Mouse (Mus musculus): ENCODE data around the gene 5430419D17Rik. TPM values are rescaled to one million over a fixed set of nuclear protein-coding genes. Genes with fewer than 3 reads are reported as not detected.

The 5430419D17Rik gene
- polyA plus RNA-seq, 1 experiment from 2014 or later: not detected

DNA sequence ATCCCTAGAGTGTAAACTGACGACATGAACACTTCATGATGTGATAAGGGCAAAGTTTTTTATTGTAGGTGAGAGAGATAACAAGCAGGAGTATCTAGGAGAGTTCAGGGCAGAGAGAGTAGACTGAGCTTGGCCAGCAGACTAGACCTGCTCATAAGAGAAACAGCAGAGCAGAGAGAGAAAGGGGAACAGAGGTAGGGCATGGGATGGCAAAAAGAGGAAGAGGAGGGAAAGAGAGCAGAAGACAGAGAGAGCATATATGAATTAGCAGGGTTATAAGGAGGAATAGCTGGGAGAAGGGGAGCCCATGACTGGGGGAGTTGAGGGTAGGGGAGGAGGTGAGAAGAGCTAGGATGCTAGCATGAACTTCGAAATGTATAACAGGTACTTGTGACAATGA lies 157.5 kb downstream of the 5430419D17Rik start:
- DNase-seq (ENCODE audit: low spot score, missing footprints) (peak; percentile 23), ATAC-seq (ENCODE audit: low FRiP score) (no peak)
- Histone ChIP-seq H3K4me2 (no peak overlapping the region), H3K9me3 (ENCODE audit: control insufficient read depth, low read length) (no peaks in the 10 kb centered on the region), H3K36me3 (ENCODE audit: control insufficient read depth, insufficient read depth, low read length) (no peaks in the 10 kb centered on the region), H3K9ac (ENCODE audit: low read length) (no peak overlapping the region), H3K27me3 (ENCODE audit: control insufficient read depth, insufficient read depth, low read length) (no peaks in the 10 kb centered on the region), H3K4me3 (ENCODE audit: low read depth, low read length) (no peak overlapping the region), H3K27ac (ENCODE audit: low read depth, low read length) (no peak overlapping the region), H3K4me1 (ENCODE audit: control insufficient read depth, insufficient read depth, low read length) (no peaks in the 10 kb centered on the region)
- WGBS: 78% methylated on average over 2 of the region's 2 CpGs

DNA sequence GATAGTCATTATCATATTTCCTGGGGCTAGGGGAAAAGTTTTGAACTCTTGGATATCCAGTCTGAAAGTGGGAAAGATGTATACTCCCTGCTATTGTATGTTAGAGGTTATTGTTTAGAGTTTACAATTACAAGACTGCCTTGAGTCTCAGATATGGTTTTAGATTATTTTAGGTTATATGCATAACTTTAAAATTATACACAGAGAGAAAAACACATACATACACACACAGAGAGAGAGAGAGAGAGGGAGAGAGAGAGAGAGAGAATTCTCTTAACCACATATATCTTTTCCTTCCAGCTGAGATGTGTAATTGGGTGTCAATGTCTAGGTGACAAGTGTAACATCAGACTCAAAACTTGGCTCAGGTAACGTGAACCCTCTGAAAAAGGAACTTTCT lies 159.4 kb downstream of the 5430419D17Rik start, which contains the start of gene Fam24a:
Fam24a (plus strand) TSS at position 301 of the 400 bp plus-strand sequence.
- H3K27ac ChIP-seq (ENCODE audit: low read depth, low read length): no peak within 1 kb of the TSS
- H3K9ac ChIP-seq (ENCODE audit: low read length): no peak within 1 kb of the TSS
- 48% methylated on average over 1 of the region's 1 CpGs for WGBS
- H3K4me1 ChIP-seq (ENCODE audit: control insufficient read depth, insufficient read depth, low read length): no peaks in the 10 kb centered on the region
- DNase-seq (ENCODE audit: low spot score, missing footprints) (peak; percentile 4), ATAC-seq (ENCODE audit: low FRiP score) (no peak)
- no peaks in the 10 kb centered on the region for H3K27me3 ChIP-seq (ENCODE audit: control insufficient read depth, insufficient read depth, low read length)
- H3K9me3 ChIP-seq (ENCODE audit: control insufficient read depth, low read length): no peaks in the 10 kb centered on the region
- no peak within 1 kb of the TSS for H3K4me3 ChIP-seq (ENCODE audit: low read depth, low read length)
- no peaks in the 10 kb centered on the region for H3K36me3 ChIP-seq (ENCODE audit: control insufficient read depth, insufficient read depth, low read length)
- no peak within 1 kb of the TSS for H3K4me2 ChIP-seq

DNA sequence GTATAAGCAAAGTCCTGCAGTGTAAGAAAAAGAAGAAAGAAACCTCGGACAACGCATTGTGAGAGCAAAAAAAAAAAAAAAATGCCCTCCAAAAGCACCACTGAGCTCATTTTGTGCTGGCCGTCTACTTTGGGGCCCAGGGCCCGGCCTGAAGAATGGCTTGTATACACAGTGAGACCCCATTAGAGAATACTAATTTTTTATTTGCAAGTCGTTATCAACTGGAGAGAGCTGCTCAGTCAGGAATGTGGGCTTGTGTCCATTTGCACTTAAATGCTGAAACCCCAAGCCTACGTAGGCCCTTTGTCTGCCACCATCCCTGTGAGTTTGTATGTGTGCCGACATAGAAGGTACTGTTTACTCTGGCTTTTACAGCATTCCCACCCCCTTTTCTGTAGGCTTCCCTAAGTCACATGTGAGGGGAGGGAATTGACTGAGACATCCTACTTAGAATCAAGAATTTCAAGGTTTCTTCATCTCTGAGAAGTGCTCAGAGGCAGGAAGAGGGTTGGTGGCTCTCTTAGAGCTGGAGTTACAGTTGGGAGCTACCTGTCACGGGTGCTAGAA lies 163.4 kb downstream of the 5430419D17Rik start:
- Histone ChIP-seq H3K9me3 (ENCODE audit: control insufficient read depth, low read length) (no peaks in the 10 kb centered on the region), H3K36me3 (ENCODE audit: control insufficient read depth, insufficient read depth, low read length) (peaks cover 3% of the 10 kb centered on the region), H3K27ac (ENCODE audit: low read depth, low read length) (no peak overlapping the region), H3K9ac (ENCODE audit: low read length) (no peak overlapping the region), H3K4me3 (ENCODE audit: low read depth, low read length) (no peak overlapping the region), H3K4me1 (ENCODE audit: control insufficient read depth, insufficient read depth, low read length) (no peaks in the 10 kb centered on the region), H3K27me3 (ENCODE audit: control insufficient read depth, insufficient read depth, low read length) (no peaks in the 10 kb centered on the region), H3K4me2 (no peak overlapping the region)
- 55% methylated on average over 8 of the region's 8 CpGs for WGBS
- ATAC-seq (ENCODE audit: low FRiP score) (peak; percentile 69), DNase-seq (ENCODE audit: low spot score, missing footprints) (peak; percentile 83)

DNA sequence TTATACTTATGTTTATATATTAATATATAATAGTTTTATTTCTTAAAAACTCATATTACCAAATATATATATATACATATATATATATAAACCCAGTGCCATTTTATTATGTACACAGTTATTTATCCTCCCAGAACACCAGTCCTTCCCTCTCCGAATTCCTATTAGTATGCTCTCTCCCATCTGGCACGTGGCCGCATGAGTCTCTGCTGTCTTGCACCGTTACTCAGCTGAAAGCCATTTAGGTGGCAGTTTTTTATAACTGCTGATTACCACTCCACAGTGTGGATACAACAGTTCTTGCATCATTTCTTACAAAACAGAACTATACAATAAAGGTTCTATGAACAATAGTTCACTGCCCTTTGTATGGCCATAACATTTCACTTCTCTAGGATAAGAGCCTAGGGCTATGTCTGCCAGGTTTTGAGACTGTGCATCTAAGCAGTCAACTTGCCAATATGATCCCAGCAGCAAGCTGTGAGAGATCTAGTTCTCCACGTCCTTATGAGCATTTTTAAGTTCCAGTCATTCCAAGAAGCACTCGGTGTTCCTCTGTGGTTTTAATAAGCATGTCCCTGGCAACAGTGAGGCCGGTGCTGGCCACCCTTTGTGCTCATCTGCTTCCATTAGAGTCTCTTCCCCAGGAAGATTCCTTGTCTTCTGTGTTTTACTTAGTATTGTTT lies 171.8 kb downstream of the 5430419D17Rik start:
- no peak overlapping the region for H3K4me3 ChIP-seq (ENCODE audit: low read depth, low read length)
- no peaks in the 10 kb centered on the region for H3K27me3 ChIP-seq (ENCODE audit: control insufficient read depth, insufficient read depth, low read length)
- 84% methylated on average over 7 of the region's 7 CpGs for WGBS
- no peak for DNase-seq (ENCODE audit: low spot score, missing footprints)
- peaks cover 3% of the 10 kb centered on the region for H3K36me3 ChIP-seq (ENCODE audit: control insufficient read depth, insufficient read depth, low read length)
- H3K27ac ChIP-seq (ENCODE audit: low read depth, low read length): no peak overlapping the region
- ATAC-seq (ENCODE audit: low FRiP score): no peak
- no peak overlapping the region for H3K9ac ChIP-seq (ENCODE audit: low read length)
- H3K9me3 ChIP-seq (ENCODE audit: control insufficient read depth, low read length): no peaks in the 10 kb centered on the region
- no peaks in the 10 kb centered on the region for H3K4me1 ChIP-seq (ENCODE audit: control insufficient read depth, insufficient read depth, low read length)
- no peak overlapping the region for H3K4me2 ChIP-seq

Other genes with a start within 250 kb of the 5430419D17Rik start
- 2.7 and 3.5 TPM in 2 replicates for gene Htra1, start 238.3 kb upstream of the 5430419D17Rik start, polyA plus RNA-seq (2014; fragmentation: Nextera tagmentation; extraction: Ambion mirVana)
- not detected in 2 replicates for gene Dmbt1, start 142.3 kb upstream of the 5430419D17Rik start, polyA plus RNA-seq (2014; fragmentation: Nextera tagmentation; extraction: Ambion mirVana)
- gene 4933402N03Rik, start 28.1 kb upstream of the 5430419D17Rik start, polyA plus RNA-seq (2014; fragmentation: Nextera tagmentation; extraction: Ambion mirVana): not detected in 2 replicates
- not detected in 2 replicates for gene Cuzd1, start 147.9 kb downstream of the 5430419D17Rik start, polyA plus RNA-seq (2014; fragmentation: Nextera tagmentation; extraction: Ambion mirVana)
- gene Fam24b, start 155.1 kb downstream of the 5430419D17Rik start, polyA plus RNA-seq (2014; fragmentation: Nextera tagmentation; extraction: Ambion mirVana): not detected in 2 replicates
- 0.29 TPM in 1 of 2 replicates, not detected in the other for gene Fam24a, start 159.5 kb downstream of the 5430419D17Rik start, polyA plus RNA-seq (2014; fragmentation: Nextera tagmentation; extraction: Ambion mirVana)
- gene 2310057M21Rik, start 188.4 kb downstream of the 5430419D17Rik start, polyA plus RNA-seq (2014; fragmentation: Nextera tagmentation; extraction: Ambion mirVana): 18.6 and 23.9 TPM in 2 replicates
- 63.8 and 65.6 TPM in 2 replicates for gene Pstk, start 196.7 kb downstream of the 5430419D17Rik start, polyA plus RNA-seq (2014; fragmentation: Nextera tagmentation; extraction: Ambion mirVana)
- 27.8 and 31.9 TPM in 2 replicates for gene Ikzf5, start 236.1 kb downstream of the 5430419D17Rik start, polyA plus RNA-seq (2014; fragmentation: Nextera tagmentation; extraction: Ambion mirVana)
- 91.0 and 107 TPM in 2 replicates for gene Acadsb, start 236.2 kb downstream of the 5430419D17Rik start, polyA plus RNA-seq (2014; fragmentation: Nextera tagmentation; extraction: Ambion mirVana)

All from midbrain, embryonic 11.5 days (tissue).